Mouse (Mus musculus) right cerebral cortex, postnatal 4 days (tissue): ENCODE results near the gene Hspa8.
"Not testable (repeated sequence)": the region's sequence is repeated elsewhere in the genome, so short reads cannot be mapped to it uniquely, and the experiment has no call there.

ENCODE experiments used
- DNase-seq: peaks from one replicate; pipeline ENCODE4 v3.0.0-alpha.2; 2022

Gene Hspa8

GRCm38 (mm10) chr9:40784374-40784967 is 16.3 kb upstream of the Hspa8 start:
- DNase-seq: peak; percentile 43

- DNase-seq: no peak
These were observed 15.3 kb upstream of the Hspa8 start for GRCm38 (mm10) chr9:40785452-40785851.

- not testable (repeated sequence) for DNase-seq
These were observed 14.0 kb upstream of the Hspa8 start for GRCm38 (mm10) chr9:40786820-40787219.

- no peak for DNase-seq
These were observed 8.7 kb upstream of the Hspa8 start for GRCm38 (mm10) chr9:40791864-40792633.

GRCm38 (mm10) chr9:40793581-40793980 is 7.2 kb upstream of the Hspa8 start:
- DNase-seq: no peak

GRCm38 (mm10) chr9:40794251-40794650 is 6.5 kb upstream of the Hspa8 start:
- DNase-seq: no peak

- no peak for DNase-seq
These were observed 5.9 kb upstream of the Hspa8 start for GRCm38 (mm10) chr9:40794926-40795325.

GRCm38 (mm10) chr9:40795562-40795961 is 5.2 kb upstream of the Hspa8 start:
- DNase-seq: no peak

GRCm38 (mm10) chr9:40796054-40796453 is 4.7 kb upstream of the Hspa8 start:
- DNase-seq: no peak

- no peak for DNase-seq
These were observed 2.4 kb upstream of the Hspa8 start for GRCm38 (mm10) chr9:40798247-40798960.

- no peak for DNase-seq
These were observed 1.7 kb upstream of the Hspa8 start for GRCm38 (mm10) chr9:40799112-40799511.

GRCm38 (mm10) chr9:40799837-40800501 is 815 bp upstream of the Hspa8 start:
- peak; percentile 67 for DNase-seq

GRCm38 (mm10) chr9:40801614-40802532 is 1.1 kb downstream of the Hspa8 start:
- DNase-seq: peak; percentile 41

- not testable (repeated sequence) for DNase-seq
These were observed 1.7 kb downstream of the Hspa8 start for GRCm38 (mm10) chr9:40802533-40802875.

GRCm38 (mm10) chr9:40804576-40804975 is 3.8 kb downstream of the Hspa8 start:
- not testable (repeated sequence) for DNase-seq

GRCm38 (mm10) chr9:40805263-40805662 is 4.5 kb downstream of the Hspa8 start:
- DNase-seq: peak; percentile 81

- DNase-seq: peak; percentile 41
These were observed 5.9 kb downstream of the Hspa8 start for GRCm38 (mm10) chr9:40806440-40807288.

- no peak for DNase-seq
These were observed 6.6 kb downstream of the Hspa8 start for GRCm38 (mm10) chr9:40807289-40807920.

- DNase-seq: no peak
These were observed 7.5 kb downstream of the Hspa8 start for GRCm38 (mm10) chr9:40808061-40808906.

- DNase-seq: no peak
These were observed 8.1 kb downstream of the Hspa8 start for GRCm38 (mm10) chr9:40808907-40809280.
